In the genomic region with DNA sequence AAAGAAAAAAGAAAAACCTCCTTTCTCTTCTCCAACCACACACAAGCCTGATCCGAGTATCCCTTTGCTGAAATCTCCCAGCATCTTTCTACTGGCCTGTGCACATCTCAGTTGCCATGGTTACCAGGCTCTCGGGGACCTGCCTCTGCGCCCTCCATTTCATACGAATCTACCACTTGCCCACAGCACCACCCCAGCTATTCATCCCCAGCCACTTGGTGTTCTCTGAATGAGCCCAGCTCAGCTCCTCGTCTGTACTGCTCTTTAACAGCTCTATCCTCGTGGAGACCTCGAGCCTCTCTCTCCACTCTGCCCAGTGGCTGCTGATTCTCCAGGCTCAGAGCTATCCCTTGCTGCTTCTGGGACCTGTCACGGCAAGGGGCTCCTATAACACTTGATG, we compare ENCODE assay signal across 13 mouse cellular contexts.
DNase-seq lines count a peak whose midpoint lies in the region; ATAC-seq and TF ChIP-seq lines count a peak whose summit lies in the region.
"Had no signal": no experiment of that assay in that cellular context is flagged by ENCODE, and none has a peak within 500 bp of the region (broad histone marks: within the 10 kb centered on the region; RNA-seq: fewer than 3 reads in every experiment).

No protein-coding gene starts in this region.

- H3K9ac ChIP-seq in hindbrain, embryonic 13.5 days = 0 out of 2 replicates have a peak overlapping the region, but pooled peaks have one; percentile 35
- H3K9ac ChIP-seq in midbrain, embryonic 13.5 days (replicated peaks) = 0 out of 2 replicates have a peak overlapping the region, but pooled peaks have one; percentile 15
- H3K9ac ChIP-seq in kidney, embryonic 14.5 days (ENCODE audit: low read depth, low read length) = no peak overlapping the region
- H3K9ac ChIP-seq: liver, embryonic 13.5 days had no signal

- H3K9me3 ChIP-seq in hindbrain, embryonic 13.5 days = no peaks in the 10 kb centered on the region
- H3K9me3 ChIP-seq in midbrain, embryonic 13.5 days = no peaks in the 10 kb centered on the region
- H3K9me3 ChIP-seq in kidney, embryonic 14.5 days (ENCODE audit: control insufficient read depth, low read length) = no peaks in the 10 kb centered on the region
- H3K9me3 ChIP-seq: liver, embryonic 13.5 days had no signal

- ATAC-seq in hindbrain, embryonic 13.5 days (ENCODE audit: low FRiP score) = peak; percentile 79
- peak; percentile 80 for ATAC-seq in midbrain, embryonic 13.5 days
- ATAC-seq in kidney, embryonic 14.5 days (ENCODE audit: low FRiP score, low TSS enrichment) = no peak

- TF ChIP-seq CTCF in thymus, adult 2 months (IDR thresholded peaks at IDR 0.05; ENCODE audit: borderline replicate concordance, control insufficient read depth, extremely low read depth, insufficient read depth, low read length, poor library complexity) = no peak

- no peaks in the 10 kb centered on the region for H3K27me3 ChIP-seq in hindbrain, embryonic 13.5 days
- H3K27me3 ChIP-seq in midbrain, embryonic 13.5 days = no peaks in the 10 kb centered on the region
- peaks cover 14% of the 10 kb centered on the region for H3K27me3 ChIP-seq in kidney, embryonic 14.5 days (ENCODE audit: control insufficient read depth, insufficient read depth, low read length)
- no peaks in the 10 kb centered on the region for H3K27me3 ChIP-seq in thymus, adult 2 months (ENCODE audit: control insufficient read depth, insufficient read depth, low read length)

- DNase-seq in R1 (ENCODE audit: low read depth, low spot score) = peak; percentile 21
- peak; percentile 51 for DNase-seq in embryo, embryonic 11 days
- DNase-seq in thymus, postnatal 14 days = no peak
- no peak for DNase-seq in lung, postnatal 25 days (ENCODE audit: low spot score)
- no peak for DNase-seq in thymus, adult 2 months
- DNase-seq: gastrocnemius, postnatal 14 days; heart, postnatal 36 days; kidney, postnatal 25 days; liver, embryonic 13.5 days; thymus, postnatal 4 days had no signal

- 24% methylated on average over 8 of the region's 8 CpGs for WGBS in hindbrain, embryonic 13.5 days
- WGBS in midbrain, embryonic 13.5 days = 6% methylated on average over 8 of the region's 8 CpGs
- 35% methylated on average over 8 of the region's 8 CpGs for WGBS in kidney, embryonic 14.5 days
- 89% methylated on average over 8 of the region's 8 CpGs for WGBS in thymus, adult 2 months

- peaks cover 43% of the 10 kb centered on the region for H3K4me1 ChIP-seq in hindbrain, embryonic 13.5 days (replicated peaks)
- peaks cover 47% of the 10 kb centered on the region for H3K4me1 ChIP-seq in midbrain, embryonic 13.5 days (replicated peaks)
- H3K4me1 ChIP-seq in kidney, embryonic 14.5 days (ENCODE audit: control insufficient read depth, insufficient read depth, low read length) = no peaks in the 10 kb centered on the region
- 0 out of 2 replicates have a peak, but pooled peaks cover 4% of the 10 kb centered on the region for H3K4me1 ChIP-seq in thymus, adult 2 months (replicated peaks; ENCODE audit: control insufficient read depth, insufficient read depth, low read length)
- H3K4me1 ChIP-seq: liver, embryonic 13.5 days had no signal

- TF ChIP-seq POLR2A in thymus, adult 2 months (IDR thresholded peaks at IDR 0.05; ENCODE audit: control insufficient read depth, extremely low read depth, insufficient read depth, low read length, poor library complexity) = no peak

- no peak overlapping the region for H3K4me2 ChIP-seq in hindbrain, embryonic 13.5 days
- H3K4me2 ChIP-seq in midbrain, embryonic 13.5 days (replicated peaks) = peak overlapping the region; percentile 35
- H3K4me2 ChIP-seq in kidney, embryonic 14.5 days (replicated peaks; ENCODE audit: low read depth, low read length) = no peak overlapping the region
- H3K4me2 ChIP-seq: liver, embryonic 13.5 days had no signal

- H3K36me3 ChIP-seq in hindbrain, embryonic 13.5 days = no peaks in the 10 kb centered on the region
- no peaks in the 10 kb centered on the region for H3K36me3 ChIP-seq in midbrain, embryonic 13.5 days
- no peaks in the 10 kb centered on the region for H3K36me3 ChIP-seq in kidney, embryonic 14.5 days (ENCODE audit: control insufficient read depth, insufficient read depth, low read length)
- H3K36me3 ChIP-seq in thymus, adult 2 months (ENCODE audit: control insufficient read depth, insufficient read depth, low read length) = no peaks in the 10 kb centered on the region
- H3K36me3 ChIP-seq: liver, embryonic 13.5 days had no signal

- H3K27ac ChIP-seq in hindbrain, embryonic 13.5 days = peak overlapping the region; percentile 86
- H3K27ac ChIP-seq in midbrain, embryonic 13.5 days = peak overlapping the region; percentile 84
- no peak overlapping the region for H3K27ac ChIP-seq in kidney, embryonic 14.5 days (ENCODE audit: low read depth, low read length)
- no peak overlapping the region for H3K27ac ChIP-seq in thymus, adult 2 months (ENCODE audit: control insufficient read depth, insufficient read depth, low read length)
- H3K27ac ChIP-seq: liver, embryonic 13.5 days had no signal

- H3K4me3 ChIP-seq in hindbrain, embryonic 13.5 days = no peak overlapping the region
- H3K4me3 ChIP-seq in midbrain, embryonic 13.5 days (replicated peaks) = no peak overlapping the region
- H3K4me3 ChIP-seq in kidney, embryonic 14.5 days (ENCODE audit: low read length) = no peak overlapping the region
- H3K4me3 ChIP-seq in thymus, adult 2 months (ENCODE audit: control insufficient read depth, insufficient read depth, low read length) = no peak overlapping the region
- H3K4me3 ChIP-seq: liver, embryonic 13.5 days had no signal

Comparison
In these comparisons a context has a peak if more than half of its experiments do, and no peak if none do; other contexts are left out.
1. DNase-seq: peak in R1 (single experiment) and embryo, embryonic 11 days (single experiment); none in thymus, postnatal 14 days (single experiment), lung, postnatal 25 days (single experiment) and thymus, adult 2 months (single experiment).
2. H3K27ac ChIP-seq: peak in hindbrain, embryonic 13.5 days (single experiment) and midbrain, embryonic 13.5 days (single experiment); none in kidney, embryonic 14.5 days (single experiment) and thymus, adult 2 months (single experiment).